Mouse (Mus musculus) megakaryocyte-erythroid progenitor cell, adult 5-6 weeks (primary cell): ENCODE results near the gene Ccdc33. TPM values are rescaled to one million over a fixed set of nuclear protein-coding genes. Genes with fewer than 3 reads are reported as not detected.

Experiments used
- ATAC-seq: replicated peaks from 2 replicates; pipeline ENCODE4 v1.8.0; 2016; ENCODE audit warnings: mild to moderate bottlenecking, inconsistent platforms; ENCODE audit not compliant: severe bottlenecking, poor library complexity, low FRiP score, low TSS enrichment
- total RNA-seq, 2 experiments: library from RNA; stranded (forward) in 1 of 2; stranded (reverse) in 1 of 2; fragments of 200-1000, 215-1000 nt in 1 of 2; fragments of >200 nt in 1 of 2; fragmentation: Nextera tagmentation in 1 of 2; gene quantifications; 2 replicates each; pipeline ENCODE4 v1.2.3; 2014 to 2017

Gene Ccdc33
- total RNA-seq, 2 experiments from 2014 or later, result not detected

GRCm38 (mm10) chr9:58133893-58134884, 15.6 kb upstream of the Ccdc33 start:
- 0 out of 2 replicates have a peak, but pooled peaks have one; percentile 18 for ATAC-seq

DNA sequence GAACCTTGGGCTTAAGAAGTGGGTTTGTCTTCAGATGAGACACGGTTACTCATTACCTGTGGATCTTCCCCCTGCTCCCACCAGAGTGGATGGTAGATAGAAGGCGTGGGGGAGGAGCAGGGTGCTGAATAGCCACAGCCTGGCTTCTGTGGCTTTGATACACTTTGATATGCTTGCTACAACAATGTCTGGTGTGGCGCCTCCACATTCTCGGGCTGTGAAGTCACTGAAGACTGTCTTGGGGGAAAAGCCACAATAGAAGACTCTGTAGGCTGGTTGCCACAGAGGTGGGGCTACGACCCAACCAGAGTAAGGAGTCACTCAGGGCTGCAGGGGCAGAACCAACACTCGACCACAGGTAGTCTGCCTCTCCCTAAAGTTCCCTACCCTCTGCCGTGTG, 13.1 kb upstream of the Ccdc33 start:
- no peak for ATAC-seq

- ATAC-seq, result no peak
Observed at GRCm38 (mm10) chr9:58130909-58131308, 12.3 kb upstream of the Ccdc33 start.

DNA sequence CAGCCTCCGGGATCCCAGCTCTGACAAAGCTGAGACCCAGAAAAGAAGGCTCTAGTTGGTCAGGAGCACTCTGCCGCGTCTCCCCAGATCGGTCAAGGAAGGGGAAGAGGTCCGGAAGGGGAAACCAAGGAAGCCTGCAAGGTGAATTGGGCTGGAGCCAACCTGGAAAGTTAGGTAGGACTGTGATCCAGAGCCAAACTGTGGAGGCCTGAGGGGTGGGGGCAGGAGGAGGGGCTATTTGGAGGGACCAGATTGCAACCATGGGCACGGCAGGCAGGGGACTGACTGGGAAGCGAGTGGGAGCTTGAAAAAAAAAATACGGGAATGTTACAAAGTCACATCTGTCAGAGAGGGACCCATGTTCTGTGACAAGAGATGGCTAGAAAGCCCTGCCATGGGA, 10.9 kb upstream of the Ccdc33 start:
- no peak for ATAC-seq

- ATAC-seq, result no peak
Observed at GRCm38 (mm10) chr9:58128926-58129413, 10.3 kb upstream of the Ccdc33 start.

- ATAC-seq, result no peak
Observed at GRCm38 (mm10) chr9:58125811-58126210, 7.2 kb upstream of the Ccdc33 start.

DNA sequence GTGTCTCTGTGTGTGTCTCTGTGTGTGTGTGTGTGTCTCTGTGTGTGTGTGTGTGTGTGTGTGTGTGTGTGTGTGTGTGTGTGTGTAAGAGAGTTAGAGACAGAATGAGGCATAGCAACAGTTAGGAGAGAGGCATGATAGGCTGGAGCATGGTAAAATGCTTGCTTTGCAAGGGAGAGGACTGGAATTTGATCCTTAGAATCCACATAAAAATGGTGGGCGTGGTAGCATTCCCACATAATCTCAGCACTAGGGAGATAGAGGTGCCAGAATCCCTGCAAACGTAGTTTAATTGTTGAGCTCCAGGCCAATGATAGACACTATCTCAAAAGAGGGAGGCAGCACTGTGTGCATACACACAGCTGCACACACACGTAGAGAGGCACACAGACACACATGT, 6.5 kb upstream of the Ccdc33 start:
- ATAC-seq, result no peak

- no peak for ATAC-seq
Observed at GRCm38 (mm10) chr9:58116024-58116651, 2.5 kb downstream of the Ccdc33 start.

DNA sequence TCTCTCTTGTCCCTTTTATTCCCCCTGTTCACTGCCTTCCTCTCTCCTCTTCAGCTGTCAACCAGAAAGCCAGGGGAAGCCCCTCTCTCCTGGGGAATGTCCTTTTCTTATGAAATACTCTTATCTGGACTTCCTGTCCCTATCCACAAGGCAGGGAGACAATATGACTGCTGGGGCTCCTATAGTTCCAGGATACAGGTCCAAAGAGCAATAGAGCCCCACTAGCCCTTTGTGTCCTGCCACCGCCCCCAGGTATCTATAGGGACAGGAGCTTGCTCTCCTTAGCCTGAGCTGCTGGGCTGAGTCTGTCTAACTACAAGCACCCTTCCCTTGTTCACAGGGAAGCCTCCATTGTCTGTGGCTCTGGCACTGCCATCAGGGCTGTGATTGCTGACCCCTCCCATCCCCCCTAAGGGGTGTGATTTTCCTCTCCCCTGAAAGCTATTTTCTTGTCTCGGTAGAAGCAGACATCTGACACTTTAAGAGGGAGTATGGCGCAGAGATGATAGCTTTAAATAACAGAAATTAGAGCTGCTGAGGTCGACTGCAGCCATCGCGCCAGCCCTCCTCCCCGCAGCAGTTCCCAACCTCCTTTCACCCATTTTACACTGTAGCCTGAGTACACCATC, 3.2 kb downstream of the Ccdc33 start:
- ATAC-seq, result no peak

DNA sequence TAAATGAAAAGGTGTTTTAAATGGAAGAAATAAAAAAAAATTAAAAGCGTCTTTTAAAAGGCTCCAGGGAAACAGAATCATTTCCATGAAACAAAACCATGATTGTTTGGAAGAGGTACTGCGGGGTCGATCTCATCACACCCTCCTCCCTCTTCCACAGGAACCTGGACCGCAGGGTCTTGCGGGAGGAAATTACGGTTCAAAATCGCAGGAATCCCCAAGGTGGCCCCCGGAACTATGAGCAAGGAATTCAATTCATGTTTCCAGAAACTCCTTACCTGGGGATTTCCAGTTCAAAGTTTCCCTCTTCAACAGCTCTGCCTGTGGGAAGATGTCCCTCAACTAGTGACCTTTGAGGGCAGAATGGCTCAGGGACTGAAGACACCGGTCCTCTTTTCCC, 4.6 kb downstream of the Ccdc33 start:
- no peak for ATAC-seq

DNA sequence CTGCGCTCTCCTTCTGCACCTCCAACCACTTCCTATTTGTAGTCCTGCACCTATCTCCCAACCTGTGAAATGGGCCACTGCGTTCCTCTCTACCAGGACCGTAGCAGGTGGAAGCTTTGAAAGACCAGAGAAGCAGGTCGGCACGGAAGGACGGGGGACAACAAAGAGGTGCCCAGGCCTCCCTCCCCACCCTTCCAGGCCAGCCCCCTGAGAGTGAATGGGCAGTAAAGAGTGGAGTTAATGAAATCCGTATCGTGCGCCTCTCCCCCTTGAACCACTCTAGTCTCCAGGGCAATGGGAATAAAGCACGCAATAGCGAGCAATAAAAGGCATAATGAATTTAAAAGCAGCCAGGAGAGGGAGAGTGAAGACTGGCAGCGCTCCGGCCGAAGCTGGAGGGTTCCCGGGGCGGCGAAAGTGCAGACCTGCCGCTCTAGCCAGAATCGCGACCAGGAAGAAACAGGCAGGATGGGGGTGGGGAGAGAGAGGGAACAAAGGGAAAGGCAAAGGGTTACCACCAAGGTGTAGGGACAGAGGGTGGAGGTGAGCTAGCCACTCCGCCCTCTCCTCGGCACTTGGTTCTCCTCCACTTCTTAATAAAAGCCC, 5.2 kb downstream of the Ccdc33 start:
- no peak for ATAC-seq

GRCm38 (mm10) chr9:58112866-58113278, 5.8 kb downstream of the Ccdc33 start:
- ATAC-seq, result no peak

DNA sequence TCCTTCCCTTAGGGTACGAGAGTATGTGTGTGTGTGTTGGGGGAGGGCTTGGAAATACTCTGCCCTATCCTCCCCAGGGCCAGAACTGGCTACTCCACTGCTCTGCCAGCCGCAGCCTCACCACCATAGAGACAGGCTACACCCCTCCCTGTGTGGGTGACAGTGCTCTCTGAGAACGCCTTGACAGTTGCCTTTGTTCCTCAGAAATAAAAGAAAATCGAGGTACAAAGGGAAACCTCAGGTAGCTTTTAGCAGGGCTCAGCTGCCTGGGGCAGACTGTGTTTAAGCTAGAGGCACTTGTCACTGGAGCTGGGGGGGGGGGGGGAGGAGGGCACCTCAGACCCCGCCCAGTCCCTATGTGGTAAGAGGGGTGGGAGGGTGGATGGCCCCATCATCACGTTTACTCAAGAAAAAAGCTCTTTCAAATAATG, 6.3 kb downstream of the Ccdc33 start:
- no peak for ATAC-seq

GRCm38 (mm10) chr9:58111431-58111830, 7.2 kb downstream of the Ccdc33 start:
- ATAC-seq, result no peak

- no peak for ATAC-seq
Observed at GRCm38 (mm10) chr9:58110787-58111186, 7.8 kb downstream of the Ccdc33 start.

DNA sequence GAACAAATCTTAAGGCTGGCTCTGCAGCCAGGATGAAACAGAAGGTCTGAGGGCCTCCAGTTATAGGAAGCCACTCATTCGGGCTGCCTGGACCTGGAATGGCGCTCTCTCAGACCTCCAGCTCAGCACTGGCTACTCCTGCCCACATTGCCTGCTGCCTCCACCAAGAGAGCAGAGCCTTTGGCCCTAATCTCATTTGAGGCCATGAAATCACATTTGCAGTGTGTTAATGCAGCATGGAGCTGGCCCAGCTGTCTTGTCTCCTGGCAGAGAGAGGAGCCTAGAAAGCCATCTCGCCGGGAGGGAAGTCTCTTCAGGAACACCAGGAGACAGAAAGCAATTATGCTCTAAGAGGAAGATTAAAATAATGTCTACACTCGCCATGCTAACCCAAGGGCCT, 11.1 kb downstream of the Ccdc33 start:
- ATAC-seq, result no peak

DNA sequence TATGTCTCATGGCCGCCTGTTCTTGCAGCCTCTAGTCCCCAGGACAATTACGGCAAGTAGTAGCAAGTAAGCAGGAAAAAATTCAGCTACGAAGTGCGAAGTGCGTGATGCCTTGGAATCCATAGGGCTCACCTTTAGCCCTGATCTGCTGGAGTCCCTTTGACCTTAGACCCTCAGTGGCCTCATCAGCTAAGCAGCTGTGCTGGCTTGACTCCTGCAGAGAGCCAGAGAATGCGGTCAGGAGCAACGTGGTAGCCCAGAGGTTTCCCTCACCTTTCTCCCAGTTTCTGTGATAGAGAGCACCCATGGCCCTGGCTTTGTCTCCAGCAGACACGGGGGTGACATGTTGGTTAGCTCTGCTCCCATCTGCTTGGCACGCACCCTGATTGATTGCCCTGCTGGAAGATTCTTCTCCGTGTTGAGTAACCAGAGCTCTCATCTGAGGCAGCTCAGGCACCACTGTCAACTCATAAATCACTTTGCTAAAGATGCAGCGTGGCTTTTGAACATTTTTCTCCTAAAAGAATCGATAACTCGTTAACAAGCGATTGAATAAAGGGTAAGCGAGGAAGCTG, 12.9 kb downstream of the Ccdc33 start:
- no peak for ATAC-seq

DNA sequence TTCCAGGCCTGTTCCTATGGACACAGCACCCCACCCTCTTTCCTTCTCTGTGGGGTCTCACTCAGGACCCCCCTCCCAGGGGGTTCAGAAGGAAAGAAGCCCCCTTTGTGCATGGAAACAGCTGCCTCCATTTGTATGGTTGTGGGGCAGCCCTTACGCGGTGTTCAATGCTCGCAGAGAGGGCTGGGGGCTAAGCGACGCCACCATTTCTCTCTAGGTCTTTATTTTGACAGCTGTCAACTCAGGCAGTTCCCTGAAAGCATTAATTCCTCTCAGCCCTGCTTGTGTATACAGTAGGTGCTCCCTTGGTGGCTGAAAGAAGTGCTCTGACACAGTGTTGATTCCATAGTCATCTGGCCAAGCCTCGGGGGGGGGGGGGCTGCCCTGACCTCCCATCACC, 15.0 kb downstream of the Ccdc33 start:
- no peak for ATAC-seq

DNA sequence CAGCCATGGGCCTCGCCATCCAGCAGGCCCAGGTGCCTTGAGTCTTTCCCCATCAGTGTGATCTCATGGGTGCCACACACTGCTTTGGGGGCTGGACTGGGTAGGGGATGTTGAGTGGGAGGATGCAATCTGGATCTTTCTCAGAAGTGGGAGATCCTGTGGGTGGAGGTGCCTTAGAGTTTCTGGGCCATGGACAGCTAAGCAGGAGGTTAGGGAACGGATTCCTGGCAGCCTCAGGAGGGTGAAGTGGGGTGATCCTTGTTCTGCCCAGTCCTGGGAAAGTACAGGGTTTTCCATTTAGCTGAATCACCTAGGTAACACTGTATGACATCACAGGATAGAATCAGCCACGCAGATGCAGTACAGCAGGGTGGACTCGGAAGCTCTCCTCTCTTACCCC, 16.6 kb downstream of the Ccdc33 start:
- no peak for ATAC-seq
